Mouse (Mus musculus) mouse embryonic stem cell (cell line): ENCODE data around the gene Ipo8.

Experiments
- in situ Hi-C, 2 experiments: fragments of 300-500 bp; cut with MboI; formaldehyde crosslinking; loops; 1 replicate in 1 of 2; 3 replicates in 1 of 2; pipeline ENCODE4 v1.14.3; 2019 to 2020; ENCODE audit warnings: low sequenced_read_pairs in 2 of 2, low pct_unique_long_range_greater_than_20kb in 1 of 2, mixed read lengths in 1 of 2; ENCODE audit not compliant: unreplicated experiment in 1 of 2

Ipo8 gene

GRCm38 (mm10) chr6:148767228-148767627 is 64.0 kb downstream of the Ipo8 start:
- in situ Hi-C loops, result no loop called here

DNA sequence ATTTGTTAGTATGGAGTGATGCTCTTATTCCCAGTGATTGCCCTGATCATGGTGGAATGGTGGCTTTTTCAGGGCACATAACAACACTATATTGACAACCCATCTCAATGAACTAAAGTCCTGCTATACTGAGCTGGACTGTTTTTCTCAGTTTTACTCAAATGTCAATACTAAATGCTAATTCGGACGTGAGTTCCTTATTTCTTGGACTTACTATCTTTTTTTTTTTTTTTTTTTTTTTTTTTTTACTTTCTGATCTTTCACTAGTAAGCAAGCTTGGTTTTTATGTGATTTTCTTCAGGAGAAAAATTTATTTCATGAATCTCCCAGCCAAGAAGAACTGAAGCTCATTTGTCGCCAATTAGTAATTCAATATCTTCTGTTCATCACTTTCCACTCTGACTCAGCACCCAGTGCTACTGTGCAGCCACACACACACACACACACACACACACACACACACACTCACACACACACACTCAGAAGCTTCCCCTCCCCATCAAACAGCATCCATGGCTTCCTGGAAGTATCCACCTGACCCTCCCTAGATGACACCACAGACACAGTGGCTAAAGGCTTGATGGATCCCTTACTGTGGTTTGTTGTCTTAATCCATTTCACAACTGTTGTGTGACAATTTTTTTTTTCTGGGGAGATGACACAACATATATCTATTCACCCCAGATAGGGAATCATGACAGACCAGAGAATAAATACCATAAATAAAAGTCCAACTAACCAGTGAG is 69.1 kb downstream of the Ipo8 start:
- in situ Hi-C loops, result no loop called here

DNA sequence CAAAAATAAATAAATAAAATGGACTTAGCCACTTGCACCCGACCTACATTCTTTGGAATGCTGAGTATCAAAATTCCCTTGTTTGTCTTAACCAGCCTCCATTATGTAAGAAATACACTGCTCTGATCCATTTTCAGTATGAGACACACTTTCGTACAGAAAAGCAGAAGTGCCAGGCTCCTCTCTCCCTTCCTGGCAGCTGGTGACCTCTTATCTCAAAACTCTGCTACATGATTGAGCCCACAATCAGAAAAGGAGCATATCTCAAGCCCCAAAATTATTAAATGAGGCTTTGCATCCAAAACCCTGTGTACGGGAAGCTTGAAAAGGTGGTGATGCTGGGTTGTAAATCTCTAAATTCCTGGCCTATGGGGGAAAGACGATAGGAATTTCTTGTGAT is 69.8 kb downstream of the Ipo8 start:
- in situ Hi-C loops, result no loop called here

DNA sequence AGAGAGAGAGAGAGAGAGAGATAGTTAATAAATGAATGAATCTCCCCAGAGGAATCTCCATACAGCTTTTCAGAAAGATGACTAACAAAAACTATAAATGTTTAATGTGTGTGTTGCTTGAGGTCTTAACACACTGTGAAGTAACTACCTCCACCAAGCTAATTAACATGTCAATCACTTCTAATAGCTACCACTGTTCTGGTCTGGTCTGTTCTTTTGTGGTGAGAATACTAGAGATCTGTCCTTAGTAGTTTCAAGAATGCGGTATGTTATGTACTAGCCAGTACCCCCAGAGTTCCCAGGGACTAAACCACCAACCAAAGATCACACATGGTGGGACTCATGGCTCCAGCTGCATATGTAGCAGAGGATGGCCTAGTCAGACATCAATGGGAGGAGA is 74.7 kb downstream of the Ipo8 start:
- in situ Hi-C loops, result no loop called here

GRCm38 (mm10) chr6:148751400-148751799 is 79.9 kb downstream of the Ipo8 start:
- in situ Hi-C loops, result no loop called here

DNA sequence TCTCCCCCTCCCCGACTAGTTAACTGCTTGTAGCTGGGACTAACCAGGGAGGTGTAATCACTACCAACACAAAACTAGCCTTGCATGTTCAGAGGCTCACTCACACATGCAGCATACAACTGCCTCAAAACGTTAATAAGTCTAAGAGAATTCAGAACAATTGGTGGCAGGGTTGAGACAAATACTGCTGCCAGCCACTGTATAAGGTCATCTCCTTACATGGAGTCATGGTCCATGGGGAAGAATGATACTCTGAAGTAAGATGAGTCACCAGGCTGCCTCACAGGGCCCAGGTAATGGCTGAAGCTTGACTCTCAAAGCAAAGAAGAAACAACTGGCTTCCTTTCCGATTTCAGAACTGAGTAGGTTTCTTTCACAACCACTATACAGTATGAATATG is 81.1 kb downstream of the Ipo8 start:
- in situ Hi-C loops, result no loop called here

GRCm38 (mm10) chr6:148740521-148741226 is 90.6 kb downstream of the Ipo8 start:
- in situ Hi-C loops, result no loop called here

DNA sequence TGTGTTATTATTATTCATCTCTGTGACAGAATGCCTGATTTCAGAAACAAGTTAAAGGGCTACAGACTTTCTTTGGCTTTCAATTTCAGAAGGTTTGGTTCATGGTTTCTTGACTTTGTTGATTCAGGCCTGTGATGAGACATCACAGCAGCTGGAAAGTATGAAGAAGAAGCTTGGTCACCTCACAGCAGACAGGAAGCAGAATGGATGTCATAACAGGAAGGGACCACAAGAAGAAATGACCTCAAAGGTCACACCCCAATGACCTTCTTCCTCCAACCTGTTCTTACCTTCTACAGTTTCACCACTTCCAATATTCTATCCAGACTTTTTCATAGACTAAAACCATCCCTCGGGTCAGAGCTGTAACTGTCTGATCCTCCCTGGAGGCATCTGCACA is 94.9 kb downstream of the Ipo8 start:
- in situ Hi-C loops, result no loop called here

DNA sequence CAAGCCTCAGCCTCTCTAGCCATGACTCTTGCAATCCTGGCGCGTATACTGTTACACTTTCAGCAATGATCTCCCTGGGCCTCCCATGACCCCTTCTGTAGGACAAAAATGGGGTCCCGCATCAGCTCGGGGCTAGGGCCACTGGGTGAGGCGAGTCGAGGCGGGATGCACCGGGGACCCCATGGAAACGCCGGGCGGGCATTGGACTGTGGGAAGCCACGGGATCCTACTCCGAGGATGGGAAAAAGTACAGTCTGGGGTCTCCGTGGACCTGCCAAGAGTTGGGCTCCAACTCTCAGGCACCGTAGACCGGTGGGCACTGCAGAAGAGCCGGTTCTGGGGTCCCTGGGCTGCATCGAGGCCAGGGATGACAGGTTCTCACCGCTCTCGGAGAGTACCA is 97.3 kb downstream of the Ipo8 start:
- in situ Hi-C loops, result no loop called here

GRCm38 (mm10) chr6:148732920-148733319 is 98.3 kb downstream of the Ipo8 start:
- in situ Hi-C loops, result no loop called here

GRCm38 (mm10) chr6:148728571-148728970 is 102.7 kb downstream of the Ipo8 start:
- in situ Hi-C loops, result no loop called here

- in situ Hi-C loops, result no loop called here
Measured at GRCm38 (mm10) chr6:148727871-148728524, 103.3 kb downstream of the Ipo8 start.

DNA sequence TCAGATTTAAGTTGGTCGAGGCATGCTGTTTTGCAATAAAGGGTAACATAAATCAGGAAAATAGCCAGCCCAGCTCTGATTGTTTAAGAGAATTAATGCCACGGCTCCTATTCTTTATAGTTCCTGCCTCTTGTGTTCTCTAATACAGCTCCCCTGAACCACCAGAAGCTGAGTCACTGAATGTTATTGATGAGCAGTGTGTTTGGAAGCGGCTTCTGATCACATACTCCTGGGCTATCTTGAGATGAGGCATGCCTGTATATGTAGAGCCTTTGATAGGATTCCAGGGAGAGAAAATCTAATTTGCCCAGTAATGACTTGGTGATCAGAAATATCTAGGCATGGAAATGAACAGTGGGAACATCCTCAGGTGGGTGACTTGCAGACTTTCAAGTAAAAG is 106.8 kb downstream of the Ipo8 start:
- in situ Hi-C loops, result no loop called here
